Mouse (Mus musculus): Measurements from ENCODE around the gene Sdk2.

Sdk2 gene

DNA sequence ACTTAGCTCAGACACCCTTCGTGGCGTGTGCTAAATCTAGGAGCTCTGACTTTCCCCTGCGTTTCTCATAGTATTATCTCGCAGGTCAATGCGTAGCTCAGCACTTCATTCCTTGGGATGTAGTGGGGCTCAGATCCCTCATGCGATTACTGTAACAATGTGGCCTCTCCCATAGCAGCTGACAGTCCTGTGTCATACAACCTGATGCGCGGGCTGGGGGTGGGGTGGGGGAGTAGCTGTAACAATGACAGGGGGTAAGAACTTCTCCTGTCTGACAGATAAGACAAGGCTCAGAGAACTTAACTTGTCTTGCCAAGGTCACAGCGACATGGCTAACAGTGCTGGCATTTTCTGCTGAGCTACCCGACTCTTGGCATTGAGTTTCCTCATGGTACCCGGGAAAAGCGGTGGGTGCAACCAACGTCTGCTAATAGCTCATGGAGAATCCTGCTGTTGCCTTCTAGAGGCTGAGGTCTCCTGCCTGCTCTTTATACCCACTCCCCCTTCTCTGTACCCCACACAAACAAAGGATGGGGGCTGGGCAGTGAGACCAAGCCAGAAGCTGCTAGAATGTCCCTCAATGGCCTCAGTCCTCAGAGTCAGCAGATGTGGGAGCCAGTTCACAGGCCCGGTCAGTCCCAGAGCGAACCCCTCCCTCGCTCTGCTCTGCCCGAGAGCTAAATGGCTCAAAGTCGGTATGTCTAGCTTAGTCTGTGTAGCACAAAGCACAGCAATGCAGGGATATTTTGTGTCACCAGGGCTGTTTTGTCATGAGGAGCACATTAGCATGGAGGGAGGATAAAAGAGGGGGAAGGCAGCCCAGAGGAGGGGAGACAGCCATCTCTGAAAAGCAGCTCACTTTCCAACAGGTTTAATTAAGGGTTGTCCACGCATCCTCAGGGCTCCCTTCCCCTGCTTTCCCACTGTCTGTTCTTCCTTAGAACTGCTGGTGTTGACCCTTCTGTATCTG, 269.5 kb downstream of the Sdk2 start:
- intact Hi-C loops (cut with DNase I), result loop anchor here (5.0 kb wide), 1 partner anchor 50 kb away; no protein-coding TSS in a partner anchor

DNA sequence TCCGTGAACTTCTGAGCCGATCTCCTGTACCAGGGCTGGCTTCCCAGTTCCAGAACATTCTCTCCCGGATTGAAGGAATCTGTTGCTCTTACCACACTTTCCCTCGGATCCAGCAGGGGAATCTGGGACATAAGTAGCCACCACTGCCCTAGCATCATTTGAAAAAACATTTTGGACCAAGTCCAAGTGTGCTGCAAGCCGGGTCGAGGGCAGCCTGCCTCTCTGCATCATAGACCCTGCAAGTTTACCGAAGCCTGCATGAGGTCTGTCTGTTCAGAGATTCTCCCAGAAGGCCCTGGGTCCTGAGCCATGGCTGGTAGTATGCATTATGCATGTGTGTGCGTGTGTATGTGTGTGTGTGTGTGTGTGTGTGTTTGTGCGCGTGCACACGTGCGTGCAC, 271.0 kb downstream of the Sdk2 start:
- intact Hi-C loops (cut with DNase I), result loop anchor here (5.0 kb wide), 1 partner anchor 49 kb away; no protein-coding TSS in a partner anchor

DNA sequence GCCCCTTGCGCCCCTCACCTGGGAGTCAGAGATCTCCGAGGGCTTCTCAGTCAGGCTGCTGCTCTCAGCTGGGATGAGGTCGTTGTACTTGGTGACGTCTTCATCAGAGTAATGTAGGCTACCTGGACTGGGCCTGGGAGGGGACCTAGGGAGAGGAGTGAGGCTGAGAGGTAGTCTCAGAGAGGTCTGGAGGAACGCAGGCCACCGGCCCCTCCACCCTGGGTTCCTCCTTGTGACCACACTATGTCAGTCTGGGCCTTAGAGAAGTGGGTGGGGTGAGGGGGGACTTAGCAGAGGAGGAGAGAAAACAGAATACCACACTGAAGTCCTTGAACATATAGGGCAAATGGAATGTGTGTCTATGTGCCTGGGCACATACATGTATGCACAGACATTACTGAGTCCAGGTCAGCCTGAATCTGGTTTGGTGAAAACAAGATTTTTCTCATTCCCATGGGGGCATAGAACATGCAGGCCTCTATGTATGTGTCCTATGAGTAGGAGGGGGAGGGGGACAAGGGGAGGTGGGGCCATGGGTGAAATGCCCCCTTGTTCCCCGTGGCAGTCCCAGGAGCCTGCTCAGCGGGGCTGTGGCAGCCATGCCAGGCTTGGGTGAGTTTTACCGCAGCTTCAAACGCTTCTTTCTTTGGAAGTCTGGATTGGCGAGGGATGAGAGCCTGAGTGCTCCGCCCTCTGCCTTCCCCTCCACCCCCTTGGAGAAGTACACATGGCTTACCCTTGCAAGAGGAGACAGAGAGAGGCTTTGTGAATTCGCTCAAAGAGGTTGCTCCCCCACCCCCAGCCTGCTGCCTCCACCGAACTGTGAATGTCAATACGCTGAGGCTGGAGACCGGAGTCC, 275.3 kb downstream of the Sdk2 start:
- intact Hi-C loops (cut with DNase I), result no loop called here

DNA sequence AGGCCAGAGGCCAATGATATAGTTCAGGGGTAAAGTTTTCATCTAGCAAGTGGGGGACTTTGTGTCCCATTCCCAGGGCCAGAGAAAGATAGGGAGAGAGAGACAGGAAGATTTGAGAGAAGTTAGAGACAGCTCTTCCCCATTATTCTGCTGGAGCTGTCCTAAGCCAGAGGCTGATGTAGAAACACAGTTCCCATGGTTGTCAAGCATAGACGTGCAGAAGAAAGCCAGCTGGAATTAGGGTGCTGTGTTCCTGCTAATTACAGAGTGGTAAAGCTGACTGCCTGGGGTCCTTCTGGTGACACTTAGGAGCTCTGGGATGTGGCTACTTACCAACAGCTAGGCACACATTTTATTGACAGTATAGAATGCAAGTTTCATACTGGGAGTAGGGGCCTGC, 277.7 kb downstream of the Sdk2 start:
- intact Hi-C loops (cut with DNase I), result no loop called here

DNA sequence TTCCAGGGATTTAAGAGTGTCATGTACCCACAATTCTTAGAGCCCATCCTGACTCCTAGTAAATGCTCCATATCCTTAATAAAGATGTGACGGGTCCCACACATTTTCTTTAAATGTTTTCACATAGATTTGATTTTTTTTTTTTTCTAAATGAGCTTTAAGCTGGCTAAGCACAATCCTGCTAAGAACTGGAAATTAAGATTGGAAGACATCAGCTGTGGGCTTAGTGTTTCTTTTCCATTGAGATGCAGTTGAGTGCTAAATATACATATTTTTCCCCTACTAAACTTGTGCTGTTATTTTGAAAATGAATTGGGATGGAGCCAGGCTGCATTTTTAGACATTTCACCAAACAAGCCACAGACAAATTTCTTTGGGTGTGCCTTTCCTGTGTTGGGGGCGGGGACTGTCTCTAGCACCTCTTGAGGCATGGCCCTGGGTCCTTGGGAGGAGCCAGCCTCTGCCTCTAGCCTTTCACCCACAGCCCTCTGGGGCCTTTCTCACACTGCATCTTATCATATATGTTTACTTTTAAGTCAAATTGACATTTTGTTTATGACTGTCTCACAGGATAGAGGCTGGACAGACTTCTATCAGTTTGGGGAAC, 278.6 kb downstream of the Sdk2 start:
- intact Hi-C loops (cut with DNase I), result no loop called here

DNA sequence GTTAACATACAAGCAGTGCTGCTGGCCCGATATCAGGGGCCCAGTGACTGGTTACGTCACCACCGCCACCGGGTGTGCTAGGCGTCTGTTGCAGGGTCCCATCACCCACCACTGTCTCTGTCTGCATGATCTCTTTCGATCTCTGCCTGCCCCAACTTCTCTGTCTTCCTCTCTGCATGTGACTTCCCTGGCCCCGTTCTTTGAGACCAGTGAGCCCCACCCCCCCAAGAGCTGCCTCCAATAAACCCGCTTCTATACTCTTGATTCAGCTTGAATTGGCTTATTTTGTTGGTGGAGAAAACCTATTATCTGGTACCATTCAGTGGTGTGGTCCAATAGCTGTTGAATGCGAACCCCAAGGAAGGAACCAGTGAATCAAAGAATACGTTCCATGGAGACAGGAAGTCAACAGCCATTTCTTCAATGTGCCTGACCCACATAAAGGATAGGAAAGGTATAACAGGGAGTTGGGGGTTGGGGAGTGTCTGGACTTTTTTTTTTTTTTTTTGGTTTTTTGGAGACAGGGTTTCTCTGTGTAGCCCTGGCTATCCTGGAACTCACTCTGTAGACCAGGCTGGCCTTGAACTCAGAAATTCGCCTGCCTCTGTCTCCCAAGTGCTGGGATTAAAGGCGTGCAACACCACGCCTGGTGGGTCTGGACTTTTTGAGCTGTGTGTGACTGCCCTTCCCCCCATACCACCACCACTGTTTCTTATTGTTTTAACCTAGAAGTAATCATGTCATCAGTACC, 279.2 kb downstream of the Sdk2 start:
- intact Hi-C loops (cut with DNase I), result no loop called here

DNA sequence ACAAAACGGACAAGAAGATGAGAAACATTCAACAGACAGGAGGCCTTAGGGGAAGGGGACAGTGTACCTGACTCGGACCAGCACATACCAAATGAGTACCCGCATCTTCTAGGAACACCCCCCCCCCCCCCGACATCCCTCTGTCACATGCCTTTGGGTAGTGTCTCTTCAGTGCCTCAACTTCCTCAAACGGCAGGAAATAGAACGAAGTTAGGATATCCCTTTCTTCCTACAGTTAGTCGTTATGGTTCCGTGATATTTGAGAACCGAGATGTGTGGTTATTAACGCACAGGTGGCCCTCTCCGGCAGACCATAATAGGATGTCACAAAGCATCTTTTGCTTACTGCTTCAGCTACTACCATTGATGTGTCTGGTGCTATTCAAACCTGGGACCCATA, 279.8 kb downstream of the Sdk2 start:
- intact Hi-C loops (cut with DNase I), result no loop called here

DNA sequence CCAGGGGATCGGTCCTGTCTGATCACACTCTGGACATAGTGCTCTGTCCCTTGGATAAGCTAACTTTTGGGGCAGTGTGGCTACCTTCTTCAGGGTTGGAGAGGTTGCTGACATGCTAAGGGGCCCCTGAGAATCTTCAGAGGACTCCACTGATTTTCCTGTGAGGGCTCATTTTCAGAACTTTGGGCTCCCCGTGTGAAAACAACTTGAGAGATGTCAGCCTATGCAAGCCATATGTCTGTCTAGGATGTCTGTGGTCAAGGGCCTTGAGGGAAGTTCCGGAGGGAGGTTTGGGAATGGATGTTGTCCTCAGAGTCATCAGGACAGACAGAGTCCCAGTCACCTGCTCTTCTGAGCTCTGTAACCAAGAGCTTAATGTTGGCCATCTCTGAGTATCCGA, 280.5 kb downstream of the Sdk2 start:
- intact Hi-C loops (cut with DNase I), result no loop called here

DNA sequence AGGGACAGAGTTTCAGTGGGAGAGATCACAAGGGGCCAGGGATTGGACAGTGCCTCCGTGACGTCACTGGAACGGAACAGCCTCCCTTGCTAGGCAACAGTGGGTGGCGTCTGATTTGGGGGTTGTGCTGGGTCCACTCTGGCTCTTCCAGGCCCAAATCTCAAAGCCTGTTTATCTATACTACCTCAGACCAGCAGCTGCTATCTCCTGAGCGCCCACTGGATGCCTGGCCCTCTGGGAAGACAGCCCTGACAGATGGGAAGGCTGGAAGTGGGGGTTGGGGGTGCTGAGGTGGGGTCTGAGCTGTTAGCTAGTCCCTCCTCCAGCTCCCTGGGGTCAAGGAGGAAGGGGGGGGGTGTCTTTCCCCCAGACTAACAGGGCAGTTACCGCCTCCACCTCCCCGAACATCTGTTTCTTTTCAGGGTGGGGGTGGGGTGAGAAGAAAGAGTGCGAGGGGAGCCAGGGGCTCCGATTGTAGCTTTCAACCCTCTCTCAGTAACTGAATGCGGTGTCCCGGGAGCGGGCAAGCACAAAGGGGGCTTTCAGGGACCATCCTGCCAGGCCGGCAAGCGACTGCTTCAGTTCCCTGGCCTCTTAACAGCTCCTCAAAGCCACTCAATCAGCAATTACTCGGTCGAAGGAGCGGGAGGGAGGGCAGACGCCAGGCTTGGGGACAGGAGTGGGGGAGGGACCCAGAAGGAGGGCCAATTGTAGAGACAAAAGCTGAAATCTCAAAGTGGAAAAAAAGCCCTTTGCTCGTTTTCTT, 281.3 kb downstream of the Sdk2 start:
- intact Hi-C loops (cut with DNase I), result no loop called here

DNA sequence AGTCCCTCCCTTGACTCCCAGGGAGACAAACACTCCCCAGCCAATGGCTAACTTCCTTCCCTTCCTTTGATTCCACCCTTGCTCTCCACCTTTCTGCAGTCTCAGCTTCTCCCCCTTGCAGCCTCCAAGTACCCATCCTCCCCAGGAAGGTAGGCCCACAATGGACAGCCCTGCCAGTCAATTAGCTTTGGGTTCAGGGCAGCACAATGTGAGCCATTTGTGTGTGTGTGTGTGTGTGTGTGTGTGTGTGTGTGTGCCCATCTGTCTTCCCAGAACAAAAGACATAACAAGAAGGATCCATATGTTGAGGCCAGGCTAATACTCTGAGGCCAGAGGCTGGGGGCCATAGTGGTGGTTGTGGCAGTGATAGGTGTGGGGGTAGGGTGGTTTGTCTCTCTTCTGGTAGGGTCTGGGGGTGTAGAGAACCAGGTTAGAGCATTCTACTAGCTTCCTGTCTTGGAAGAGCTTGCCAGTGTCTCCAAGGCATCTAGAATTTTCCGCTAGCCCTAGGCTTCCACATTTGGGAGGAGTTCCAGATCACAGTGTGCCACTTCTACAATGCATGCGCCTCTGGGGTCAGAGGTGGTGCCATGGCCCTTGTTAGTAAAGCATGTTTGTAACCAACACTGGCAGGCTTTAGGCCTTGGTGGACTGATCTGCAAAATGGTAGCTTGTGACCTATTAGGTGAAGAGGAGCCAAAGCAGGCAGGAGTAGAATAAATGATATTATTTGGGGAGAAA, 282.0 kb downstream of the Sdk2 start:
- intact Hi-C loops (cut with DNase I), result no loop called here

DNA sequence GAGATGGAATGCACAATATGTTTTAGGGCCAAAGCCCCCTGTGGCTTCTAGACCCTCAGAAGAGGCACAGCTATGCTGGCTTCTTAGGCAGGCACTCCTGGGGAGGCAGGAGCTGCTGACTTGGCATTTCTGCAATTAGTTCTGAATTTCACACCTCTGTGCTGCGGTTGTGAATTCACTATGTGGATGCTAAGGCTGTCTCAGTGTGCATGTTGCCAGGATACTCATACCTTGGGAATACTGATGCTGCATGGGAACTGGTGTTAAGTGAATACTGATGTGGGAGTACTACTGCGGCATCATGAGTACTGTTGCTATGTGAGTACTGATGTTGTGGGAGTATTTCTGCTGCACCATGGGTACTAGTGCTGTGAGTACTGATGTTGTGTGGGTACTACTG, 284.4 kb downstream of the Sdk2 start:
- intact Hi-C loops (cut with DNase I), result no loop called here

DNA sequence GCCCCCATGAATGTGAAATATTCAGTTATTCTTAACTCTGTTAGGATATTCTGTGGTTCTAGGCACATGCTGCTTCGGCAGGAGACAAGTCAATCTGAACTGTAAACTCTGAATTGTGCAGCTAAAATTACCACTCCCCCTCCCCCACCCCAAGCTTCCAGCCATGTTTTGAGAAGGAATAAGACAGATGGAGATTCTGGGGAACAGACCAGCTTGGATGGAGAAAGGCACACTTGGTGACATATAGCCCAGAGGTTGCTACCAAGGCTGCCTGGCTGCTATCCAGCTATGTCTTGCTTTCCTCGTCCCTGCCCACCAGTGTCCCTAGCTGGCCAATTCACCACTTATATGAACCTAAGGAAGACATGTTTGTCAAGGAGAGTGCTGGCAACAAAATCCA, 284.8 kb downstream of the Sdk2 start:
- intact Hi-C loops (cut with DNase I), result no loop called here

DNA sequence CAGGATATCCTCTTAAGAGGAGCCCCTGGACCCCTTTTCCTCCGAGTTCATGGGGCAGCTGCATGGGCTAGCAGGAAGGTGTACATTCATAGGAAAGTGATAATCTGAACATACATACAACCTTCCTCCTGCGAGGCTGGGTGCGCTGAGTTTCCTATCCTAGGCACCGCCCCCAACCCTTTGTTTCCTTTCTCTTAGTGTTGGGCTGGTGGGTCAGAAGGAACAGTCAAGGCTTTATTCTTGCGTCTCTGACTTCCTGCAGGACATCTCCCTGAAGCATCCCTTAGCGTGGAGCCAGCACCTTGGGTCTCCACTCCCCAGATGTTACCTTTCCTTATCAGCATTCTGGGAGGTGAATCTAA, 287.2 kb downstream of the Sdk2 start:
- intact Hi-C loops (cut with DNase I), result no loop called here

DNA sequence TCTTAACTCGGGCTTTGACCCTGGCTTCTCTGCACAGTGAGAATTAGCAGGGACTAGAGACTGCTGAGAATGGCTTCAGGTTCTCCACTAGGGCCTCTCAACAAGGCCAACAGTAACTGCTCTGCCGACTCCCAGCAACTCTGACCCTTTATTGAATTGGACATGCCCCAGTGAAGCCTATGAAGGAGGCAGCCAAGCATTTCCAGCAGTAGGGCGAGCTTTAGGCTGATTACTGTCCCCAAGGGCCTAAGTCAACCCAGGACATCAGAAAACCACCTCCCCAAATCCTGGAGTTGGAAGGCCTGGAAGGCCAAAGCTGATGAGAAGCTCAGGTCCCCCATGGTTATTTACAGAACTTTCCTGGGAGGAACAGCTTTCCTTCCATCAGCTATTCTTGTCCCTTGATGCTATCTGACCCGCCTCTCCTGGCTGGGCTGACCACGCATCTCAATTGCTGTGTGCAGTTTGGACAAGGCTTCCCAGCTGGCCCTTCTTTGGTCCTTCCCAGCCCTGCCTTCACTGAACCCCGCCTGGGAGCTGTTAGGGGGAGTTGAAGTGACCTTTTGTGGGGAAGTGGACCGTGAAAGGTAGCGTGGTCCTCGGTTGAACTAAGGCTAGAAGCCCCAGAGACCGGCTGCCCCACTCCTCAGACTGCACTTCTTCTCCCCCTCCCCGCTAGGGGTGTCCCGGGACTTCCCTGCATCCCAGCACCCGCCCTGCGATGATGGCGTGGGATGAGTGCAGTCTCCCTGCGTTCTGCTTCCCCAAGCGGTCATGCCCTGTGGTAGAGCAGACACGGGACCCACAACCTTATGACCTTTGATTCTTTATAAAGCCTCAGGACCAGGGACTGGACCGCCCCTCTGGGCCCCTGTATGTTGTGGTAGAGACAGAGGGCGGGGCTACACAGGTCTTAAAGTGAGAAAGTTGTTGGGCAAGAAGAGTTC, 287.8 kb downstream of the Sdk2 start:
- intact Hi-C loops (cut with DNase I), result no loop called here

DNA sequence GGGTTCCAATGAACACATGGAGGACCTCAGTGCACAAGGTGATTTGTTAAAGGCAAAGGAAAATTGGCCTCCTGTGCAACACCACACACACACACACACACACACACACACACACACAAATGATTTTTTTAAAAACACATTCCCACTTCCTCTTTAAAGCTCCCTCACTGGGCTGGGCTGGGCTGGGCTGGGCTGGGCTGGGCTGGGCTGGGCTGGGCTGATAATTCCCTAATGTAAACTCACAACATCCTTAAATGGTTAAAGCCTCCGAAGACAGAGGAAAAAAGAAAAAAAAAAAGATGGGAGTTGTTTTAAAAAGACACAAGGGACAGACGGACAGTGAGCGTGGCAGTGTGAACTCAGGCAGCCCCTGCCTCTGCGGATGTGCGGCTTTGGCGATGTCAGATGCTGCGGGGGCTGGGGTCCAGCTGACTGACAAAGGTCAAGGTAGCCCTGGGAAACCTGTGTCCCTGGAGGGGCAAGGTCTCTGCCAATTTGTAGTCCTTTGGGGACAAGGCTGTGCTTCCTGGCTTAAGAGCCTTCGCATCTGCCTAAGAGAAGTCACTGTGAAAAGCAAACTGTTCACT, 288.9 kb downstream of the Sdk2 start:
- intact Hi-C loops (cut with DNase I), result no loop called here

DNA sequence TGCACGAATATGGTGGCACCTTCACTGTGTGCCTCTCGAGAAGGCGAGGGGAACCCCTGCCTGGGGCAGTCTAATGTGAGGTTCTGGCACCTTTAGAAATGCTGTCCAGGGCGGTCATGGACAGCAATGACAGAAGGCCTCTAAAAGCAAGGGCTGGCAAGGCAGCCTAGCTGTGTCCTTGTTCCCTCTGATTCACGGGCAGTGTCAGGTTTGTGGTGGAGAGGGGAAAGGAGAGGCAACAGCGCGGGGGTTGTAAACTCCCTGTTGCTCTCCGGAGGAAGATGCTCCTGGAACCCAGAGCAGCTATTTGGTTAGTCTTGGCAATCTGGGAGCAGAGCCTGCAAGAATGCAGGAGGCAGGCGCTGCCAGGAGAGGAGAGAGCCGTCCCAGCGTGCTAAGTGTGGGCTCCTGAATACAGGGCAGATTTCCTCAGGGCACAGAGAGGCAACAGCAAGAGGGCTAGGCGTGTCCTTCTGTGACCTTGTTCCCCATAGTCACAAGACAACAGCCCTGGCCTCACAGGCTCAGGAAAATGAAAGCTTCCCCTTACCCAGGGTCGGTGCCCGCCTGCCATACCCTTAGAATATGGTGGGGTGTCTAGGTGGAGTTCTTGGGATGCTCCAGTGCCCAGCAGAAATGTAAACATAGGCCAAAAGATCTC, 289.9 kb downstream of the Sdk2 start:
- intact Hi-C loops (cut with DNase I), result no loop called here

DNA sequence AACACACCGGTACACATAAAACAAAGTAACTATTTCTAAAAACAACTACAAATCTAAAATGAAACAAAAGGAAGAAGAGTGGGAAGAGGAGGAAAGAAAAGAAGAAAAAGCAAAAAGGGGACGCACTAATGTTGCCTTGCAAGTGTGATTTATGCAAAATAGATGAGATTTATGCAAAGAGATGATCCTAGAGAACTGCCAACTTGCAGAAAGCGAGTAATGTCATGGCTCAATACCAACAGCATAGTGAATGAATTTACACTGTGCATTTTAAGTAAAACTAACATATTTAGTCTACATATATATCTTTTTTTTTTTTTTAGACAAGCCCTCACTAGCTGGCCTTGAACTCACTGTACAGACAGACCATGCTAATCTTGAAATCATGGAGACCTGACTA, 292.1 kb downstream of the Sdk2 start:
- intact Hi-C loops (cut with DNase I), result no loop called here

DNA sequence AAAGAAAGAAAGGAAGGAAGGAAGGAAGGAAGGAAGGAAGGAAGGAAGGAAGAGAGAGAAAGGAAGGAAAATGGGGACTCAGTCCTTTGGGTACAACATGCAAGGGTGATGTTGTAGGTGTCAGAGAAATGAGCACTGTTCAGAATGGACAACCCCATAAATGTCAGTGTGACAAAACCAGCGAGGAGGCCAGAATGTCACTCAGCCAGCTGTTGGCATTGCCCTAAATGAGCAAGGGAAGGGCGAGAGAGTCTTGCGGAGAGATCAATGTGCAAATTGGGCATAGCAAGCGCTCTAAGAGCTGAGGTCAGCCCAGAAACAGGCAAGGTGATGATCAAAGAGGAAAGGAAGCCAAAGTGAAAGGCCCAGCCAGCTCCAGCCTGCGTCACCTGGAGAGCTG, 293.7 kb downstream of the Sdk2 start:
- intact Hi-C loops (cut with DNase I), result no loop called here

All from adrenal gland (tissue).